Comparison of ENCODE assay signal across 14 mouse cellular contexts in the genomic region with DNA sequence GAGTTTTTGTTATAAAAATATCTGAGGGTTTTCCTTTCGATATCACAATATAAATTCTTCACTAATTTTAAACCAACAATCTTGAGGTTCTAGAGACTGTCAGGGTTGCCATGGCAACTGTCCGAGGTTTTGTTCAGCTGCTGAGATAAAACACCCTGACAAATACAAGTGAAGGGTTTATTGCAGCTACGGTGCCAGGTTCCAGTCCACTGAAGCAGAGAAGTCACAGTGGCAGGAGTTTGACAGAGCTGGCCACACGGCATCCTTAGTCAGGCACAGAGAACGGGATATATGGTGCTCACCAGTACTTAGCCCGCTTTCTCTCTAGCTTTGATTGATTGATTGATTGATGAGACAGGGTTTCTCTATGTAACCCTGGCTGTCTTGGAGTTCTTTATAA.
"Had no signal": no experiment of that assay in that cellular context is flagged by ENCODE, and none has a peak within 500 bp of the region (broad histone marks: within the 10 kb centered on the region; RNA-seq: fewer than 3 reads in every experiment).

No protein-coding gene starts in this region.

- H3K9ac ChIP-seq: limb, embryonic 15.5 days; liver, embryonic 12.5 days; lung, embryonic 14.5 days; midbrain, embryonic 12.5 days; neural tube, embryonic 13.5 days had no signal

- H3K4me2 ChIP-seq: limb, embryonic 15.5 days; liver, embryonic 12.5 days; lung, embryonic 14.5 days; midbrain, embryonic 12.5 days; neural tube, embryonic 13.5 days had no signal

- H3K36me3 ChIP-seq: liver, embryonic 12.5 days; midbrain, embryonic 12.5 days had no signal

- DNase-seq: kidney, adult 2 months; kidney, postnatal 36 days; layer of hippocampus, adult 9-11 months; layer of hippocampus, postnatal 36 days; lung, embryonic 14.5 days; lung, postnatal 10 days; lung, postnatal 4 days; retina, postnatal 1 day; right cerebral cortex, postnatal 14 days; thymus, postnatal 36 days had no signal

- H3K4me3 ChIP-seq: limb, embryonic 15.5 days; liver, embryonic 12.5 days; midbrain, embryonic 12.5 days; neural tube, embryonic 13.5 days had no signal

- H3K27me3 ChIP-seq: limb, embryonic 15.5 days; liver, embryonic 12.5 days; midbrain, embryonic 12.5 days; neural tube, embryonic 13.5 days had no signal

- H3K9me3 ChIP-seq: limb, embryonic 15.5 days; liver, embryonic 12.5 days; midbrain, embryonic 12.5 days; neural tube, embryonic 13.5 days had no signal

- H3K4me1 ChIP-seq: limb, embryonic 15.5 days; liver, embryonic 12.5 days; neural tube, embryonic 13.5 days had no signal

- ATAC-seq: liver, embryonic 12.5 days had no signal

- H3K27ac ChIP-seq: limb, embryonic 15.5 days; liver, embryonic 12.5 days; midbrain, embryonic 12.5 days; neural tube, embryonic 13.5 days had no signal
